Mouse (Mus musculus) midbrain, embryonic 16.5 days (tissue): ENCODE measurements at regions not wholly inside any gene's neighbourhood (a gene's known extent, or its start where the extent isn't known, plus 50 kb on each side); places are given as distances from the start of the nearest gene placed in this dataset.
"Not testable (repeated sequence)": the region's sequence is repeated elsewhere in the genome, so short reads cannot be mapped to it uniquely, and the experiment has no call there.

Experiments
- ATAC-seq: fragments of 200-750 bp; cut with Nextera tagmentation; 2 replicates; pipeline ENCODE4 v1.8.0; 2017; ENCODE audit warnings: moderate TSS enrichment
- H3K27ac ChIP-seq: fragments of 300-500 bp; sonication (generic); 2 replicates; pipeline ENCODE4 v1.5.1; 2014; ENCODE audit warnings: mild to moderate bottlenecking, low read length, mixed read lengths
- H3K27me3 ChIP-seq: fragments of 300-500 bp; sonication (generic); 2 replicates; pipeline ENCODE4 v1.6.1; 2014; ENCODE audit warnings: low read depth, low read length, mixed read lengths; ENCODE audit not compliant: control insufficient read depth, insufficient read depth
- H3K36me3 ChIP-seq: fragments of 300-500 bp; sonication (generic); 2 replicates; pipeline ENCODE4 v1.6.1; 2014; ENCODE audit warnings: mild to moderate bottlenecking, low read length, moderate library complexity, mixed read lengths; ENCODE audit not compliant: control insufficient read depth, insufficient read depth
- H3K4me1 ChIP-seq: fragments of 300-500 bp; sonication (generic); 2 replicates; pipeline ENCODE4 v1.6.1; 2014; ENCODE audit warnings: mild to moderate bottlenecking, low read length, mixed read lengths; ENCODE audit not compliant: control insufficient read depth, insufficient read depth
- H3K4me2 ChIP-seq: fragments of 300-500 bp; sonication (generic); 2 replicates; pipeline ENCODE4 v1.6.1; 2014; ENCODE audit warnings: mild to moderate bottlenecking, low read length, mixed read lengths
- H3K4me3 ChIP-seq: fragments of 300-500 bp; sonication (generic); 2 replicates; pipeline ENCODE4 v1.5.1; 2014; ENCODE audit warnings: low read depth, mild to moderate bottlenecking, low read length, moderate library complexity, mixed read lengths
- H3K9ac ChIP-seq: fragments of 300-500 bp; sonication (generic); 2 replicates; pipeline ENCODE4 v1.6.1; 2014; ENCODE audit warnings: low read depth, low read length, mixed read lengths
- H3K9me3 ChIP-seq: fragments of 300-500 bp; sonication (generic); replicated peaks from 2 replicates; pipeline ENCODE4 v1.6.1; 2014; ENCODE audit warnings: mild to moderate bottlenecking, low read length, mixed read lengths; ENCODE audit not compliant: control insufficient read depth, poor library complexity, severe bottlenecking
- WGBS: fragments of 180-500 bp; shearing (Covaris S2); extraction: QIAGEN DNeasy Blood & Tissue Kit; methylation state at CpG from one replicate; pipeline ENCODE4 v1.1.7; 2014; 5-methylcytosine and 5-hydroxymethylcytosine counted together

- ATAC-seq, H3K27me3 ChIP-seq, H3K4me2 ChIP-seq, H3K4me3 ChIP-seq, H3K4me1 ChIP-seq, H3K9me3 ChIP-seq, H3K9ac ChIP-seq, H3K36me3 ChIP-seq, H3K27ac ChIP-seq: not testable (repeated sequence)
- whole genome bisulfite sequencing: 73% methylated on average over 8 of the region's 10 CpGs
These were observed 108.8 kb upstream of the Adgrf1 start for GRCm38 (mm10) chr17:43161306-43161705.

- ATAC-seq: no peak
- 83% methylated on average over 4 of the region's 4 CpGs for WGBS
- no peaks in the 10 kb centered on the region for H3K36me3 ChIP-seq
- no peaks in the 10 kb centered on the region for H3K9me3 ChIP-seq
- peaks cover 7% of the 10 kb centered on the region; the same call in 1 of the 2 replicates for H3K4me1 ChIP-seq
- H3K9ac ChIP-seq: no peak overlapping the region
- H3K27ac ChIP-seq: no peak overlapping the region
- no peak overlapping the region for H3K4me2 ChIP-seq
- H3K27me3 ChIP-seq: no peaks in the 10 kb centered on the region
- no peak overlapping the region for H3K4me3 ChIP-seq
These were observed 107.0 kb upstream of the Adgrf1 start for GRCm38 (mm10) chr17:43163126-43163525.

GRCm38 (mm10) chr17:43166091-43166490 lies 104.0 kb upstream of the Adgrf1 start:
- H3K4me1 ChIP-seq: no peaks in the 10 kb centered on the region
- H3K4me2 ChIP-seq: no peak overlapping the region
- no peak overlapping the region for H3K4me3 ChIP-seq
- no peaks in the 10 kb centered on the region for H3K36me3 ChIP-seq
- H3K9me3 ChIP-seq: no peaks in the 10 kb centered on the region
- no peak overlapping the region for H3K9ac ChIP-seq
- H3K27ac ChIP-seq: no peak overlapping the region
- H3K27me3 ChIP-seq: no peaks in the 10 kb centered on the region
- 78% methylated on average over 4 of the region's 4 CpGs for WGBS
- ATAC-seq: no peak

- no peak for ATAC-seq
- Histone ChIP-seq H3K27me3 (no peaks in the 10 kb centered on the region), H3K36me3 (no peaks in the 10 kb centered on the region), H3K9ac (no peak overlapping the region), H3K4me1 (no peaks in the 10 kb centered on the region), H3K4me2 (no peak overlapping the region), H3K9me3 (no peaks in the 10 kb centered on the region), H3K4me3 (no peak overlapping the region), H3K27ac (no peak overlapping the region)
- 42% methylated on average over 1 of the region's 1 CpGs for WGBS
These were observed 100.7 kb upstream of the Adgrf1 start for GRCm38 (mm10) chr17:43169435-43169834.

GRCm38 (mm10) chr17:43172657-43173165 lies 97.4 kb upstream of the Adgrf1 start:
- no peaks in the 10 kb centered on the region for H3K9me3 ChIP-seq
- no peak overlapping the region for H3K4me3 ChIP-seq
- 59% methylated on average over 6 of the region's 6 CpGs for WGBS
- no peaks in the 10 kb centered on the region for H3K36me3 ChIP-seq
- no peak for ATAC-seq
- H3K4me2 ChIP-seq: no peak overlapping the region
- no peaks in the 10 kb centered on the region for H3K4me1 ChIP-seq
- H3K27ac ChIP-seq: no peak overlapping the region
- H3K27me3 ChIP-seq: no peaks in the 10 kb centered on the region
- H3K9ac ChIP-seq: no peak overlapping the region

- no peak overlapping the region for H3K4me3 ChIP-seq
- no peaks in the 10 kb centered on the region for H3K36me3 ChIP-seq
- WGBS: 68% methylated on average over 1 of the region's 1 CpGs
- no peak overlapping the region for H3K9ac ChIP-seq
- H3K27ac ChIP-seq: no peak overlapping the region
- no peak for ATAC-seq
- no peaks in the 10 kb centered on the region for H3K27me3 ChIP-seq
- no peaks in the 10 kb centered on the region for H3K9me3 ChIP-seq
- H3K4me2 ChIP-seq: no peak overlapping the region
- no peaks in the 10 kb centered on the region for H3K4me1 ChIP-seq
These were observed 95.3 kb upstream of the Adgrf1 start for GRCm38 (mm10) chr17:43174860-43175259.

GRCm38 (mm10) chr17:43177244-43177643 lies 92.9 kb upstream of the Adgrf1 start:
- no peaks in the 10 kb centered on the region for H3K27me3 ChIP-seq
- no peak overlapping the region for H3K4me2 ChIP-seq
- no peaks in the 10 kb centered on the region for H3K4me1 ChIP-seq
- WGBS: 56% methylated on average over 1 of the region's 1 CpGs
- no peaks in the 10 kb centered on the region for H3K9me3 ChIP-seq
- H3K9ac ChIP-seq: no peak overlapping the region
- ATAC-seq: no peak
- H3K4me3 ChIP-seq: no peak overlapping the region
- no peaks in the 10 kb centered on the region for H3K36me3 ChIP-seq
- no peak overlapping the region for H3K27ac ChIP-seq

- H3K9me3 ChIP-seq: no peaks in the 10 kb centered on the region
- no peak overlapping the region for H3K4me2 ChIP-seq
- H3K27ac ChIP-seq: no peak overlapping the region
- no peak overlapping the region for H3K9ac ChIP-seq
- no peak overlapping the region for H3K4me3 ChIP-seq
- H3K4me1 ChIP-seq: no peaks in the 10 kb centered on the region
- H3K36me3 ChIP-seq: no peaks in the 10 kb centered on the region
- 68% methylated on average over 2 of the region's 2 CpGs for WGBS
- no peaks in the 10 kb centered on the region for H3K27me3 ChIP-seq
- no peak for ATAC-seq
These were observed 80.1 kb upstream of the Adgrf1 start for GRCm38 (mm10) chr17:43190016-43190415.

GRCm38 (mm10) chr17:43190853-43191485 lies 79.2 kb upstream of the Adgrf1 start:
- WGBS: 87% methylated on average over 3 of the region's 3 CpGs
- Histone ChIP-seq H3K27ac (no peak overlapping the region), H3K27me3 (no peaks in the 10 kb centered on the region), H3K4me1 (no peaks in the 10 kb centered on the region), H3K36me3 (no peaks in the 10 kb centered on the region), H3K4me2 (no peak overlapping the region), H3K9ac (no peak overlapping the region), H3K9me3 (no peaks in the 10 kb centered on the region), H3K4me3 (no peak overlapping the region)
- no peak for ATAC-seq
